In genomic region chr9:37689970-37690686, GRCm38 (mm10) we compare ENCODE assay signal across 9 mouse cellular contexts. TPM values are rescaled to one million over a fixed set of nuclear protein-coding genes. Genes with fewer than 3 reads are reported as not detected.
A peak's percentile ranks its signal among the peaks of the same experiment; 100 is the strongest.
DNase-seq lines count a peak whose midpoint lies in the region; ATAC-seq and TF ChIP-seq lines count a peak whose summit lies in the region.
"Had no signal": no experiment of that assay in that cellular context is flagged by ENCODE, and none has a peak within 500 bp of the region (broad histone marks: within the 10 kb centered on the region; RNA-seq: fewer than 3 reads in every experiment).

No protein-coding gene starts in this region.

- no peak overlapping the region for H3K9ac ChIP-seq in limb, embryonic 14.5 days (ENCODE audit: low read depth, low read length, severe bottlenecking)
- no peak overlapping the region for H3K9ac ChIP-seq in midbrain, embryonic 14.5 days (replicated peaks; ENCODE audit: low read length)

- no peak overlapping the region for H3K4me3 ChIP-seq in cerebellum, adult 2 months (replicated peaks; ENCODE audit: insufficient read depth, low read depth, low read length)
- no peak overlapping the region for H3K4me3 ChIP-seq in limb, embryonic 14.5 days (replicated peaks; ENCODE audit: low read length)
- H3K4me3 ChIP-seq in limb, embryonic 10.5 days: no peak overlapping the region
- no peak overlapping the region for H3K4me3 ChIP-seq in cortical plate, adult 2 months (ENCODE audit: insufficient read depth, low read length)
- no peak overlapping the region for H3K4me3 ChIP-seq in midbrain, embryonic 14.5 days (replicated peaks; ENCODE audit: low read depth, low read length)
- H3K4me3 ChIP-seq: megakaryocyte, embryonic 14.5 days had no signal

- H3K27ac ChIP-seq in cerebellum, adult 2 months (ENCODE audit: insufficient read depth, low read length): no peak overlapping the region
- no peak overlapping the region for H3K27ac ChIP-seq in limb, embryonic 14.5 days (replicated peaks; ENCODE audit: low read depth, low read length)
- no peak overlapping the region for H3K27ac ChIP-seq in limb, embryonic 10.5 days
- no peak overlapping the region for H3K27ac ChIP-seq in cortical plate, adult 2 months (ENCODE audit: insufficient read depth, low read length)
- no peak overlapping the region for H3K27ac ChIP-seq in midbrain, embryonic 14.5 days (replicated peaks; ENCODE audit: low read depth, low read length)

- no peak for DNase-seq in cerebellum, adult 2 months
- DNase-seq in cerebellum, postnatal 36 days: no peak
- DNase-seq in limb, embryonic 14.5 days (ENCODE audit: low spot score): peak; percentile 40
- no peak for DNase-seq in limb, embryonic 10.5 days (ENCODE audit: low spot score)
- peak; percentile 80 for DNase-seq in midbrain, embryonic 14.5 days
- DNase-seq in right cerebral cortex, adult 2 months (ENCODE audit: low spot score in 2 of 2): no peak
- DNase-seq in yolk sac, embryonic 10.5 days (ENCODE audit: low spot score): no peak

- no peak for TF ChIP-seq POLR2A in cerebellum, adult 2 months (IDR thresholded peaks at IDR 0.05; ENCODE audit: borderline replicate concordance, insufficient read depth, low read length)
- TF ChIP-seq POLR2A in limb, embryonic 14.5 days (IDR thresholded peaks at IDR 0.05; ENCODE audit: borderline replicate concordance, extremely low read depth, insufficient read depth, insufficient read length): no peak
- no peak for TF ChIP-seq POLR2A in cortical plate, adult 2 months (IDR thresholded peaks at IDR 0.05; ENCODE audit: extremely low read depth, insufficient read depth, low read length)

- peak; percentile 48; the same call in 1 of the 2 replicates for TF ChIP-seq CTCF in cerebellum, adult 2 months (IDR thresholded peaks at IDR 0.05; ENCODE audit: borderline replicate concordance, insufficient read depth, low read depth, low read length)
- peak; percentile 62 for TF ChIP-seq CTCF in cortical plate, adult 2 months (IDR thresholded peaks at IDR 0.05; ENCODE audit: extremely low read depth, insufficient read depth, low read length)

- H3K36me3 ChIP-seq in limb, embryonic 14.5 days (ENCODE audit: control insufficient read depth, insufficient read depth, low read length): no peaks in the 10 kb centered on the region
- H3K36me3 ChIP-seq in limb, embryonic 10.5 days: no peaks in the 10 kb centered on the region
- no peaks in the 10 kb centered on the region for H3K36me3 ChIP-seq in midbrain, embryonic 14.5 days (ENCODE audit: control insufficient read depth, insufficient read depth, low read length)

- H3K27me3 ChIP-seq in cerebellum, adult 2 months (ENCODE audit: control insufficient read depth, insufficient read depth, low read length): no peaks in the 10 kb centered on the region
- H3K27me3 ChIP-seq in limb, embryonic 14.5 days (ENCODE audit: control insufficient read depth, insufficient read depth, low read length): no peaks in the 10 kb centered on the region
- H3K27me3 ChIP-seq in limb, embryonic 10.5 days (ENCODE audit: low read depth, poor library complexity, severe bottlenecking): no peaks in the 10 kb centered on the region
- H3K27me3 ChIP-seq in midbrain, embryonic 14.5 days (ENCODE audit: control insufficient read depth, insufficient read depth, low read length): no peaks in the 10 kb centered on the region
- H3K27me3 ChIP-seq: megakaryocyte, embryonic 14.5 days had no signal

- no peaks in the 10 kb centered on the region for H3K4me1 ChIP-seq in cerebellum, adult 2 months (ENCODE audit: control insufficient read depth, insufficient read depth, low read length)
- no peaks in the 10 kb centered on the region for H3K4me1 ChIP-seq in limb, embryonic 14.5 days (ENCODE audit: control insufficient read depth, insufficient read depth, low read length)
- no peaks in the 10 kb centered on the region for H3K4me1 ChIP-seq in limb, embryonic 10.5 days
- no peaks in the 10 kb centered on the region; the same call in 1 of the 2 replicates for H3K4me1 ChIP-seq in cortical plate, adult 2 months (ENCODE audit: control insufficient read depth, insufficient read depth, low read length)
- H3K4me1 ChIP-seq in midbrain, embryonic 14.5 days (ENCODE audit: control insufficient read depth, insufficient read depth, low read length): no peaks in the 10 kb centered on the region
- H3K4me1 ChIP-seq: megakaryocyte, embryonic 14.5 days had no signal

- H3K4me2 ChIP-seq in limb, embryonic 14.5 days (replicated peaks; ENCODE audit: low read depth, low read length, severe bottlenecking): no peak overlapping the region
- H3K4me2 ChIP-seq in midbrain, embryonic 14.5 days (ENCODE audit: low read length): no peak overlapping the region

- H3K9me3 ChIP-seq in limb, embryonic 14.5 days (ENCODE audit: control insufficient read depth, low read length): no peaks in the 10 kb centered on the region
- H3K9me3 ChIP-seq in limb, embryonic 10.5 days (replicated peaks): no peaks in the 10 kb centered on the region
- H3K9me3 ChIP-seq in midbrain, embryonic 14.5 days (ENCODE audit: control insufficient read depth, low read length): no peaks in the 10 kb centered on the region
- H3K9me3 ChIP-seq: megakaryocyte, embryonic 14.5 days had no signal

- ATAC-seq in limb, embryonic 14.5 days (ENCODE audit: low FRiP score, low read depth): no peak
- no peak for ATAC-seq in midbrain, embryonic 14.5 days (ENCODE audit: low FRiP score, low TSS enrichment)

- WGBS in cerebellum, adult 2 months: 15% methylated on average over 5 of the region's 5 CpGs
- 60% methylated on average over 5 of the region's 5 CpGs for WGBS in limb, embryonic 14.5 days
- 63% methylated on average over 5 of the region's 5 CpGs for WGBS in limb, embryonic 10.5 days
- 13% methylated on average over 5 of the region's 5 CpGs for WGBS in midbrain, embryonic 14.5 days

RNA-seq across cellular contexts. Expression of gene Panx3, which starts 21.1 kb away (rescaled TPM):
- polyA plus RNA-seq in cerebellum, adult 2 months (2012; rRNA removed): not detected in 2 replicates
- polyA plus RNA-seq in limb, embryonic 14.5 days (2012; rRNA removed): 37.4 and 51.1 TPM in 2 replicates
- 13.7 and 15.9 TPM in 2 replicates for polyA plus RNA-seq in limb, embryonic 14.5 days (2014; fragmentation: Nextera tagmentation; extraction: Ambion mirVana)
- not detected in 2 replicates for polyA plus RNA-seq in limb, embryonic 10.5 days (2016; fragmentation: Nextera tagmentation; extraction: Ambion mirVana)
- polyA plus RNA-seq in cortical plate, adult 2 months (2012; rRNA removed): not detected in 2 replicates
- not detected in 2 replicates for polyA plus RNA-seq in midbrain, embryonic 14.5 days (2014; fragmentation: Nextera tagmentation; extraction: Ambion mirVana)

RNA-seq across cellular contexts. Expression of gene Olfr160, which starts 25.9 kb away (rescaled TPM):
- not detected in 2 replicates for polyA plus RNA-seq in cerebellum, adult 2 months (2012; rRNA removed)
- not detected in 2 replicates for polyA plus RNA-seq in limb, embryonic 14.5 days (2012; rRNA removed)
- not detected in 2 replicates for polyA plus RNA-seq in limb, embryonic 14.5 days (2014; fragmentation: Nextera tagmentation; extraction: Ambion mirVana)
- polyA plus RNA-seq in limb, embryonic 10.5 days (2016; fragmentation: Nextera tagmentation; extraction: Ambion mirVana): not detected in 2 replicates
- polyA plus RNA-seq in cortical plate, adult 2 months (2012; rRNA removed): not detected in 2 replicates
- polyA plus RNA-seq in midbrain, embryonic 14.5 days (2014; fragmentation: Nextera tagmentation; extraction: Ambion mirVana): not detected in 2 replicates

RNA-seq across cellular contexts. Expression of gene Tbrg1, which starts 33.0 kb away (rescaled TPM):
- 33.5 and 34.7 TPM in 2 replicates for polyA plus RNA-seq in cerebellum, adult 2 months (2012; rRNA removed)
- 110 and 122 TPM in 2 replicates for polyA plus RNA-seq in limb, embryonic 14.5 days (2012; rRNA removed)
- polyA plus RNA-seq in limb, embryonic 14.5 days (2014; fragmentation: Nextera tagmentation; extraction: Ambion mirVana): 208 and 211 TPM in 2 replicates
- 124 and 128 TPM in 2 replicates for polyA plus RNA-seq in limb, embryonic 10.5 days (2016; fragmentation: Nextera tagmentation; extraction: Ambion mirVana)
- 48.0 TPM in 2 replicates for polyA plus RNA-seq in cortical plate, adult 2 months (2012; rRNA removed)
- polyA plus RNA-seq in midbrain, embryonic 14.5 days (2014; fragmentation: Nextera tagmentation; extraction: Ambion mirVana): 89.5 and 91.6 TPM in 2 replicates

RNA-seq across cellular contexts. Expression of gene Olfr874, which starts 54.8 kb away (rescaled TPM):
- not detected in 2 replicates for polyA plus RNA-seq in cerebellum, adult 2 months (2012; rRNA removed)
- 0.15 and 0.24 TPM in 2 replicates for polyA plus RNA-seq in limb, embryonic 14.5 days (2012; rRNA removed)
- polyA plus RNA-seq in limb, embryonic 14.5 days (2014; fragmentation: Nextera tagmentation; extraction: Ambion mirVana): not detected in 2 replicates
- not detected in 2 replicates for polyA plus RNA-seq in limb, embryonic 10.5 days (2016; fragmentation: Nextera tagmentation; extraction: Ambion mirVana)
- polyA plus RNA-seq in cortical plate, adult 2 months (2012; rRNA removed): not detected in 2 replicates
- not detected in 2 replicates for polyA plus RNA-seq in midbrain, embryonic 14.5 days (2014; fragmentation: Nextera tagmentation; extraction: Ambion mirVana)

Comparison
In these comparisons a context has a peak if more than half of its experiments do, and no peak if none do; other contexts are left out.
1. DNase-seq: peak in limb, embryonic 14.5 days (single experiment) and midbrain, embryonic 14.5 days (single experiment); none in cerebellum, adult 2 months (0 of 2), cerebellum, postnatal 36 days (0 of 2), limb, embryonic 10.5 days (single experiment), right cerebral cortex, adult 2 months (0 of 2) and yolk sac, embryonic 10.5 days (single experiment).
2. RNA of gene Panx3, which starts 21.1 kb away (polyA plus RNA-seq): 13.7 to 51.1 TPM in limb, embryonic 14.5 days; not detected in midbrain, embryonic 14.5 days, not detected in cerebellum, adult 2 months, not detected in limb, embryonic 10.5 days and not detected in cortical plate, adult 2 months; every median in the first group is over 10 times any median in the second.